Mouse (Mus musculus): Measurements from ENCODE around the gene Lif. TPM values are rescaled to one million over a fixed set of nuclear protein-coding genes. Genes with fewer than 3 reads are reported as not detected.

The Lif gene
- polyA plus RNA-seq, 1 experiment from 2014 or later = 1.2 TPM

- WGBS = 84% methylated on average over 21 of the region's 21 CpGs
- no peak for ATAC-seq
- H3K9me3 ChIP-seq (ENCODE audit: control insufficient read depth) = no peaks in the 10 kb centered on the region
- H3K9ac ChIP-seq (ENCODE audit: low read depth, low read length) = no peak overlapping the region
- TF ChIP-seq CTCF (IDR thresholded peaks at IDR 0.05; ENCODE audit: low read depth) = no peak
- H3K4me3 ChIP-seq (ENCODE audit: low read depth, low read length) = no peak overlapping the region
- no peaks in the 10 kb centered on the region for H3K27me3 ChIP-seq (replicated peaks; ENCODE audit: control insufficient read depth, insufficient read depth, low read length)
- no peaks in the 10 kb centered on the region for H3K4me1 ChIP-seq (replicated peaks; ENCODE audit: control insufficient read depth, insufficient read depth, low read length)
- no peaks in the 10 kb centered on the region for H3K36me3 ChIP-seq (ENCODE audit: control insufficient read depth, insufficient read depth)
- no peak overlapping the region for H3K4me2 ChIP-seq (replicated peaks; ENCODE audit: low read depth)
- no peak overlapping the region for H3K27ac ChIP-seq (ENCODE audit: low read depth, low read length)
These were observed 20.8 kb upstream of the Lif start for GRCm38 (mm10) chr11:4236546-4237067.

DNA sequence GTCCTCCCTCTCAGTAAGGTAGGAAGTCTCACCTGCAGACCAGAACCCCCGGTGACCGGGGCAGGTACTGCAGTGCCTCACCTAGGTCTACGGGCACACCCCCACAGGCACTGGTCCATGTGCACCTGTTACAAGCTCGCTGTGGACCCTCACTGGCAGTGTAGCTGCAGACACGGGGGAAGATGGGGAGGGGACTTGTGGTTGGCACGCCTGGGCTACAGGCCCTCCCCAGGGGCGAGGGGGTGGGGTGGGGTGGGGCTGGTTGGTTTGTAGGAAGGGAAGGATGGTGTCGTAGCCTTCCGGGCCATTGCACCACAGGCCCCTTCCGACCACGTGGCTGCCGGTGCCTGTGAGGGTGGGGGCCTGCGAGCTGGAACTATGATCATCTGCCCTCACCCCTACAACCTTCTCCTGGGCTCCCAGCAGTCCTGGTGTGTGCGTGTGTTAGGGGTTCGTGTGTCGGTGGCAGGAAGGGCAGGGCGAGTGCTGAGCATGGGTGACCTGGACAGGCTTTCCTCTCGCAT, 19.9 kb upstream of the Lif start:
- Histone ChIP-seq H3K9me3 (ENCODE audit: control insufficient read depth) (no peaks in the 10 kb centered on the region), H3K36me3 (ENCODE audit: control insufficient read depth, insufficient read depth) (no peaks in the 10 kb centered on the region), H3K4me2 (replicated peaks; ENCODE audit: low read depth) (no peak overlapping the region), H3K4me1 (replicated peaks; ENCODE audit: control insufficient read depth, insufficient read depth, low read length) (no peaks in the 10 kb centered on the region), H3K27me3 (replicated peaks; ENCODE audit: control insufficient read depth, insufficient read depth, low read length) (no peaks in the 10 kb centered on the region), H3K27ac (ENCODE audit: low read depth, low read length) (no peak overlapping the region), H3K4me3 (ENCODE audit: low read depth, low read length) (no peak overlapping the region), H3K9ac (ENCODE audit: low read depth, low read length) (no peak overlapping the region)
- no peak for ATAC-seq
- WGBS = 78% methylated on average over 18 of the region's 18 CpGs
- peak; percentile 39 for TF ChIP-seq CTCF (IDR thresholded peaks at IDR 0.05; ENCODE audit: low read depth)

DNA sequence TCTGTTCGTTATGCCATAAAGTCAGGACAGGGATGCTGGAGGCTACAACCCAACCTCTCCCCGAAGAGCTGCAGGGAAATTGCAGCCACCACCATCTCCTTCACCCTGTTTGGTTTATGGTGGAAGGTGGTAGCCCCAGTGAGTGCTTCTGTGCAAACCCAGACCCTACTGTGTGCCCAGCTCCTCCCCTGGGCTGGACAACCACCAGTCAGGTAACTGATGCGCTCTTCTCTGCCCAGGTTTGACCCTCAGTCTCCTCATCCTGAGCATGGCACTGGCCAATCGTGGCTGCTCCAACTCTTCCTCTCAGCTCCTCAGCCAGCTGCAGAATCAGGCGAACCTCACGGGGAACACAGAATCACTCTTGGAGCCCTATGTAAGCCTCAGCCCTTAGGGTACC, 19.2 kb upstream of the Lif start:
- Histone ChIP-seq H3K36me3 (ENCODE audit: control insufficient read depth, insufficient read depth) (no peaks in the 10 kb centered on the region), H3K4me1 (replicated peaks; ENCODE audit: control insufficient read depth, insufficient read depth, low read length) (no peaks in the 10 kb centered on the region), H3K4me2 (replicated peaks; ENCODE audit: low read depth) (no peak overlapping the region), H3K4me3 (ENCODE audit: low read depth, low read length) (no peak overlapping the region), H3K27me3 (replicated peaks; ENCODE audit: control insufficient read depth, insufficient read depth, low read length) (no peaks in the 10 kb centered on the region), H3K9ac (ENCODE audit: low read depth, low read length) (no peak overlapping the region), H3K27ac (ENCODE audit: low read depth, low read length) (no peak overlapping the region), H3K9me3 (ENCODE audit: control insufficient read depth) (no peaks in the 10 kb centered on the region)
- TF ChIP-seq CTCF (IDR thresholded peaks at IDR 0.05; ENCODE audit: low read depth) = no peak
- 83% methylated on average over 6 of the region's 6 CpGs for WGBS
- ATAC-seq = no peak

DNA sequence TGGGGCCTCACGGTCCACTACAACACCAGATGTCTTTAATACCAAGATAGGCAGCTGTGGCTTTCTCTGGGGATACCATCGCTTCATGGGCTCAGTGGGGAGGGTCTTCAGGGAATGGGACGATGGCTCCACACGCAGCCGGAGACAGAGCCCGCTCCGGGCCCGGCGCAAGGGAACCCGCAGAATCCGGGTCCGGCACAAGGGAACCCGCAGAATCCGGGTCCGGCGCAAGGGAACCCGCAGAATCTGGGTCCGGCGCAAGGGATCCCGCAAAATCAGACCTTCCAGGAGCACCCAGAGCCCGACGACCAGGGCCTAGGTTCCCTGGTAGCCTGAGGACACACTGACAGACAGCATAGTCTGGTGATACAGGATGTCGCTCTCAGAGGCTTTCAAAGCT, 17.7 kb upstream of the Lif start:
- H3K4me3 ChIP-seq (ENCODE audit: low read depth, low read length) = no peak overlapping the region
- no peaks in the 10 kb centered on the region for H3K36me3 ChIP-seq (ENCODE audit: control insufficient read depth, insufficient read depth)
- ATAC-seq = no peak
- H3K9ac ChIP-seq (ENCODE audit: low read depth, low read length) = no peak overlapping the region
- WGBS = 95% methylated on average over 23 of the region's 23 CpGs
- TF ChIP-seq CTCF (IDR thresholded peaks at IDR 0.05; ENCODE audit: low read depth) = no peak
- H3K27ac ChIP-seq (ENCODE audit: low read depth, low read length) = no peak overlapping the region
- H3K9me3 ChIP-seq (ENCODE audit: control insufficient read depth) = no peaks in the 10 kb centered on the region
- no peaks in the 10 kb centered on the region for H3K4me1 ChIP-seq (replicated peaks; ENCODE audit: control insufficient read depth, insufficient read depth, low read length)
- H3K27me3 ChIP-seq (replicated peaks; ENCODE audit: control insufficient read depth, insufficient read depth, low read length) = no peaks in the 10 kb centered on the region
- H3K4me2 ChIP-seq (replicated peaks; ENCODE audit: low read depth) = no peak overlapping the region

DNA sequence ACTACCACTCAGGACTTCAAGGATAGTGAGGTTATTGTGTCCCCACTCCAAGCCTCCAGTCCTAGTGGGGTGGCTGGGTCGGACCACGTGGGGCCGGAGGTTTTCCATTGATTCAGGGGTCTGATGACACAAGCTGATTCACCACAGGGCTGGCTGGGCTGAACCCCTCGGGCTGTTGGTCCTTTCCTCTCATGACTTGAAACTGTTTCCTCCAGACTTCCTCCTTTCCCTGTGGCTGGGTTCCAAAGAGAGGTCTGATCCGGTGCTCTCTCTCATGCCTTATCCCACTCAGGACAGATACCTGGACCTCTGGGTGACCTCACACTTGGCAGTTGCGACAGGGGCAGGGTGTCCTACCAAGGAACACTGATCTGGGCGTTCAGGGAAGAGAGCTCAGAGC, 17.2 kb upstream of the Lif start:
- H3K4me3 ChIP-seq (ENCODE audit: low read depth, low read length) = no peak overlapping the region
- no peak overlapping the region for H3K4me2 ChIP-seq (replicated peaks; ENCODE audit: low read depth)
- no peak for TF ChIP-seq CTCF (IDR thresholded peaks at IDR 0.05; ENCODE audit: low read depth)
- 74% methylated on average over 7 of the region's 7 CpGs for WGBS
- no peak for ATAC-seq
- H3K27ac ChIP-seq (ENCODE audit: low read depth, low read length) = no peak overlapping the region
- no peak overlapping the region for H3K9ac ChIP-seq (ENCODE audit: low read depth, low read length)
- no peaks in the 10 kb centered on the region for H3K4me1 ChIP-seq (replicated peaks; ENCODE audit: control insufficient read depth, insufficient read depth, low read length)
- no peaks in the 10 kb centered on the region for H3K27me3 ChIP-seq (replicated peaks; ENCODE audit: control insufficient read depth, insufficient read depth, low read length)
- no peaks in the 10 kb centered on the region for H3K36me3 ChIP-seq (ENCODE audit: control insufficient read depth, insufficient read depth)
- H3K9me3 ChIP-seq (ENCODE audit: control insufficient read depth) = no peaks in the 10 kb centered on the region

GRCm38 (mm10) chr11:4241180-4241579, 16.2 kb upstream of the Lif start:
- no peaks in the 10 kb centered on the region for H3K4me1 ChIP-seq (replicated peaks; ENCODE audit: control insufficient read depth, insufficient read depth, low read length)
- H3K4me2 ChIP-seq (replicated peaks; ENCODE audit: low read depth) = no peak overlapping the region; the same call in 1 of the 2 replicates
- peak overlapping the region; percentile 62 for H3K27ac ChIP-seq (ENCODE audit: low read depth, low read length)
- ATAC-seq = peak; percentile 67
- no peak overlapping the region for H3K9ac ChIP-seq (ENCODE audit: low read depth, low read length)
- no peak for TF ChIP-seq CTCF (IDR thresholded peaks at IDR 0.05; ENCODE audit: low read depth)
- H3K36me3 ChIP-seq (ENCODE audit: control insufficient read depth, insufficient read depth) = no peaks in the 10 kb centered on the region
- no peak overlapping the region for H3K4me3 ChIP-seq (ENCODE audit: low read depth, low read length)
- 44% methylated on average over 4 of the region's 4 CpGs for WGBS
- H3K27me3 ChIP-seq (replicated peaks; ENCODE audit: control insufficient read depth, insufficient read depth, low read length) = no peaks in the 10 kb centered on the region
- no peaks in the 10 kb centered on the region for H3K9me3 ChIP-seq (ENCODE audit: control insufficient read depth)

GRCm38 (mm10) chr11:4246126-4246525, 11.2 kb upstream of the Lif start:
- Histone ChIP-seq H3K36me3 (ENCODE audit: control insufficient read depth, insufficient read depth) (no peaks in the 10 kb centered on the region), H3K4me2 (replicated peaks; ENCODE audit: low read depth) (no peak overlapping the region), H3K27ac (ENCODE audit: low read depth, low read length) (no peak overlapping the region), H3K9ac (ENCODE audit: low read depth, low read length) (no peak overlapping the region), H3K9me3 (ENCODE audit: control insufficient read depth) (no peaks in the 10 kb centered on the region), H3K4me1 (replicated peaks; ENCODE audit: control insufficient read depth, insufficient read depth, low read length) (peaks cover 7% of the 10 kb centered on the region; the same call in 1 of the 2 replicates), H3K4me3 (ENCODE audit: low read depth, low read length) (no peak overlapping the region), H3K27me3 (replicated peaks; ENCODE audit: control insufficient read depth, insufficient read depth, low read length) (no peaks in the 10 kb centered on the region)
- WGBS = 58% methylated on average over 6 of the region's 6 CpGs
- no peak for ATAC-seq
- no peak for TF ChIP-seq CTCF (IDR thresholded peaks at IDR 0.05; ENCODE audit: low read depth)

Measured in intestine, postnatal 0 days (tissue).